Mouse (Mus musculus): Measurements from ENCODE around the gene Vim.

GRCm38 (mm10) chr2:13577399-13577798, 3.7 kb downstream of the Vim start:
- no peak for TF ChIP-seq POLR2A (IDR thresholded peaks at IDR 0.05; ENCODE audit: borderline replicate concordance, insufficient read depth, low read length)
- no peak for TF ChIP-seq CTCF (IDR thresholded peaks at IDR 0.05; ENCODE audit: borderline replicate concordance, insufficient read depth, low read depth, low read length)
